Mouse (Mus musculus) midbrain, embryonic 14.5 days (tissue): Measurements from ENCODE around the gene Mob3b. TPM values are rescaled to one million over a fixed set of nuclear protein-coding genes. Genes with fewer than 3 reads are reported as not detected.
"Not testable (repeated sequence)": the region's sequence is repeated elsewhere in the genome, so short reads cannot be mapped to it uniquely, and the experiment has no call there.

ENCODE experiments used
- ATAC-seq: fragments of 200-750 bp; cut with Nextera tagmentation; 2 replicates; pipeline ENCODE4 v1.8.0; 2017; ENCODE audit warnings: moderate number of reproducible peaks, moderate library complexity; ENCODE audit not compliant: low FRiP score, low TSS enrichment
- DNase-seq: peaks from one replicate; pipeline ENCODE4 v3.0.0-alpha.2; 2015
- H3K27ac ChIP-seq: fragments of 300-500 bp; sonication (generic); replicated peaks from 2 replicates; pipeline ENCODE4 v1.5.1; 2014; ENCODE audit warnings: mild to moderate bottlenecking, low read depth, low read length, moderate library complexity
- H3K27me3 ChIP-seq: fragments of 300-500 bp; sonication (generic); 2 replicates; pipeline ENCODE4 v1.6.1; 2014; ENCODE audit warnings: low read length, control low read depth, mixed read lengths; ENCODE audit not compliant: control insufficient read depth, insufficient read depth
- H3K36me3 ChIP-seq: fragments of 300-500 bp; sonication (generic); 2 replicates; pipeline ENCODE4 v1.6.1; 2014; ENCODE audit warnings: low read length, control low read depth; ENCODE audit not compliant: control insufficient read depth, insufficient read depth
- H3K4me1 ChIP-seq: fragments of 300-500 bp; sonication (generic); 2 replicates; pipeline ENCODE4 v1.6.1; 2014; ENCODE audit warnings: mild to moderate bottlenecking, antibody characterized with exemption, low read length, control low read depth; ENCODE audit not compliant: control insufficient read depth, insufficient read depth
- H3K4me2 ChIP-seq: fragments of 300-500 bp; sonication (generic); 2 replicates; pipeline ENCODE4 v1.6.1; 2014; ENCODE audit warnings: mild to moderate bottlenecking, low read length, moderate library complexity
- H3K4me3 ChIP-seq: fragments of 300-500 bp; sonication (generic); replicated peaks from 2 replicates; pipeline ENCODE4 v1.5.1; 2014; ENCODE audit warnings: low read depth, low read length
- H3K9ac ChIP-seq: fragments of 300-500 bp; sonication (generic); replicated peaks from 2 replicates; pipeline ENCODE4 v1.6.1; 2014; ENCODE audit warnings: mild to moderate bottlenecking, low read length, moderate library complexity
- H3K9me3 ChIP-seq: fragments of 300-500 bp; sonication (generic); 2 replicates; pipeline ENCODE4 v1.6.1; 2016; ENCODE audit warnings: low read length, control low read depth, mixed read lengths; ENCODE audit not compliant: control insufficient read depth
- WGBS: fragments of 180-500 bp; shearing (Covaris S2); extraction: QIAGEN DNeasy Blood & Tissue Kit; methylation state at CpG from one replicate; pipeline ENCODE4 v1.1.7; 2014; 5-methylcytosine and 5-hydroxymethylcytosine counted together
- polyA plus RNA-seq: library from polyadenylated mRNA; unstranded; fragments of >200 nt; fragmentation: Nextera tagmentation; extraction: Ambion mirVana; gene quantifications from 2 replicates; pipeline ENCODE4 v1.2.1, GENCODE M21; 2014

Mob3b gene
- polyA plus RNA-seq, 1 experiment from 2014 or later: 5.5 TPM

DNA sequence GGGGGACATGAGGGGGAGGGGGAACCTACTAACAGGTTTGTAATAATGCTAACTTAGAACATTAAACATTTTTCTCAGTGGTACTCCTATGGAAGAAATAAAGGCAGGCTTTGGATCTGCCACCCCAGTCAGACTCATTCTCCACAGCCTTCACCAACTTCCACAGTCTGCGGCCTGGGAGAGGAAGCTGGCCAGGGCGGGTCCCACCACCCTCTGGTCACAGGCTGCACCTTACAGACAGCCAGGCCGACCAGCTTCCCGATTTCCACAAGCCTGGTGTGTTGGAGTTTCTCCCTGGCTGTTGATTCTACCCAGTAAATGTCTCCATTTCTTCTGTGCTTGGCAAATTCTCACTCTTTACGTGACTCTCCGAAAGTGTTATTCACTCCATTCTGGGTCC lies 197.8 kb downstream of the Mob3b start:
- Histone ChIP-seq H3K36me3 (no peaks in the 10 kb centered on the region), H3K9me3 (no peaks in the 10 kb centered on the region), H3K27ac (no peak overlapping the region), H3K9ac (no peak overlapping the region), H3K27me3 (no peaks in the 10 kb centered on the region), H3K4me2 (no peak overlapping the region), H3K4me1 (no peaks in the 10 kb centered on the region), H3K4me3 (no peak overlapping the region)
- no peak for DNase-seq
- no peak for ATAC-seq
- 85% methylated on average over 6 of the region's 6 CpGs for WGBS

DNA sequence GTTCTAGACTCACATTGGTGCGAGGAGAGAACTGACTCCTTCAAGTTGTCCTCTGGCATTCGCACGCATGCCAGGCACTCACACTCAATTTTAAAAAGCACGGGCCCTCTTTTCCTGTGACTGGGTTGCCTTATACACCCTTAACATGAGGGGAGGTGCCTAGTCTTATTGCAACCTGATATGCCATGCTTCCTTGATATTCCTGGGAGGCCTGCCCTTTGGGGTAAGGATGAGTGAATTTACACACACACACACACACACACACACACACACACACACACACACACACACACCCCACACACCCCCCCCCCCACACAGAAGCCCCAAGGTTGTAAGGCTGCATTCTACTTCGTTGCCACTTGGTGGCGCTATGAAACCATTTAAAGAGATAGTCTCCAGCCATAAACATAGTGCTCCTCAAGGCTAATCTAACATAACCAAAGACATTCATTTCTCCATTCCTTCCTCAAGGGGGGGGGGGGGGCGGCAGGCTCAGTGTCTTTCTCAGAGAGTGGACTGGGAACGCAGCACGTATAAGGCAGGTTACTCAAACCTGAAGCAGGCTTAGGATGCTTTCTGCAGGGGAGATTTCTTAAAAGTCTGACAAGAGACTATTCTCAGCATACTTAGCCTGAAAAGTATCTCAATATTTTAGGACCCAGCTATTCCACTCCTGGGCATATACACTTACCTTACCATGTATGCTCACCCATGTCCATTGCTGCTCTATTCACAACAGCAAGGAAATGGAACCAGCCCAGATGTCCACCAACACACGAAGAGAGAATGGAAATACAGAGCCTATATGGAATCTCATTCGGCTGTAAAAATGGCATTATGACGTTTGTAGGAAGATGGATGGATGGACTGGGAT lies 198.9 kb downstream of the Mob3b start:
- H3K36me3 ChIP-seq: no peaks in the 10 kb centered on the region
- no peak overlapping the region for H3K4me2 ChIP-seq
- no peaks in the 10 kb centered on the region for H3K9me3 ChIP-seq
- H3K4me1 ChIP-seq: no peaks in the 10 kb centered on the region
- H3K9ac ChIP-seq: no peak overlapping the region
- 48% methylated on average over 12 of the region's 12 CpGs for WGBS
- DNase-seq (peak; percentile 82), ATAC-seq (peak; percentile 43; the same call in 1 of the 2 replicates)
- H3K27me3 ChIP-seq: no peaks in the 10 kb centered on the region
- H3K27ac ChIP-seq: no peak overlapping the region
- H3K4me3 ChIP-seq: no peak overlapping the region

DNA sequence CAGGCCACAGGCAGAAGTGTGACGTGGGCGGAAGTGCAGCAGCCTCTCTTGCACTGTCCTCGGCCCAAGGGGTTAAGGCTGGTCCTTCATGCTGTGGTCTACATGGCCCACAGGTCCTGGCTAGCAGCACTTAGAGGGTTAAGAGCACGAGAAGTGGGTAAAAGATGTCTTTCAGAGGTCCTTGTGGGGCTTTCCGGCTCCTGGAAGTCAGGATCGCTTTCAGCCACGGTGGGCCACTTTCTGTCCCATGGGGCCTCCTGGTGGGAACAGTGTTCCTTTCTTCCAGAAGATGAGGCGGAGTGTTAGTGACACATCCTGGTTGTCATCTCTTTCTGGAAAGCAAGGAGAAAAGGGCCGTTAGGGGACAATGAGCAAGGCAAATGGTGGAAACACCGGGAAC lies 203.6 kb downstream of the Mob3b start:
- WGBS: 89% methylated on average over 10 of the region's 10 CpGs
- Histone ChIP-seq H3K4me3 (no peak overlapping the region), H3K4me1 (no peaks in the 10 kb centered on the region), H3K27ac (no peak overlapping the region), H3K36me3 (no peaks in the 10 kb centered on the region), H3K4me2 (no peak overlapping the region), H3K27me3 (no peaks in the 10 kb centered on the region), H3K9ac (no peak overlapping the region), H3K9me3 (no peaks in the 10 kb centered on the region)
- ATAC-seq: no peak
- DNase-seq: no peak

DNA sequence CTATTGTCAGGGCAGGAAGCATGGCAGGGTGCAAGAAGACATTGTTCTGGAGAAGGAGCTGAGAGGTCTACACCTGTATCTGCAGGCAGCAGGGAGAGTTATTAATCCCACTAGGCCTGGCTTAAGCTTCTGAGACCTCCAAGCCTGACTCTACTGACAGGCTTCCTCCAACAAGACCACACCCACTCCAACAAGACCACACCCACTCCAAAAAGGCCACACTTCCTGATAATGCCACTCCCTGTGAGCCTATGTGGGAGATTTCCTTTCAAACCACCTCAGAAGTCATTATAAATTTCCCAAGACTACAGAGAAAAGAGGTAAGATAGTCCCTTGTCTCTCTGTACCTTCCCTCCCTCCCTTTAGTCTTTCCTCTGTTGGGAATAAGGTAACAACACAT lies 210.1 kb downstream of the Mob3b start:
- no peaks in the 10 kb centered on the region for H3K27me3 ChIP-seq

DNA sequence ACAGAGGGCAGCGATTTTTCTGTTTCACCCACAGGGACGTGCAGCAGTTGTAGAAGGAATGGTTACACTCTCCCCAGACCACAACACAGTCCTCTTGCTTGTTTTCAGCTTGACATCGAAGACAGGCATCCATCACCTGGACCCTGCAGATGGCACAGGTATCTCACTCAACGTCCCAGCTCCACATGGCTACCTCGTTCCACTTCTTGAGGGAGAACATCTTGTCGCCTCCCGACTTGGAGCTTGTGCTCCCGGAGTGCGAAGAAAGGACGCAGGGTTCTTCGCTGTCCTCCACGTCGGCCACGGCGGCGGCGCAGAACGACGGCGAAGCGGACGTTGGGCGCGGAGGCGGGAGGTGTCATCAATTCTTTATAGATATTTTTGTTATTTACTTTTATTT lies 216.2 kb downstream of the Mob3b start:
- H3K36me3 ChIP-seq: no peaks in the 10 kb centered on the region
- no peaks in the 10 kb centered on the region for H3K9me3 ChIP-seq
- H3K4me1 ChIP-seq: no peaks in the 10 kb centered on the region
- H3K4me2 ChIP-seq: no peak overlapping the region
- ATAC-seq (no peak), DNase-seq (no peak)
- H3K27ac ChIP-seq: no peak overlapping the region
- H3K27me3 ChIP-seq: no peaks in the 10 kb centered on the region
- H3K9ac ChIP-seq: no peak overlapping the region
- H3K4me3 ChIP-seq: no peak overlapping the region
- 95% methylated on average over 25 of the region's 25 CpGs for WGBS

More for the DNA sequence above, 210.1 kb downstream of the Mob3b start:
- H3K36me3 ChIP-seq: no peaks in the 10 kb centered on the region
- H3K9ac ChIP-seq: no peak overlapping the region
- H3K4me1 ChIP-seq: no peaks in the 10 kb centered on the region
- no peak overlapping the region for H3K4me2 ChIP-seq
- H3K4me3 ChIP-seq: no peak overlapping the region
- no peak overlapping the region for H3K27ac ChIP-seq
- no peak for ATAC-seq
- DNase-seq: no peak
- no peaks in the 10 kb centered on the region for H3K9me3 ChIP-seq

DNA sequence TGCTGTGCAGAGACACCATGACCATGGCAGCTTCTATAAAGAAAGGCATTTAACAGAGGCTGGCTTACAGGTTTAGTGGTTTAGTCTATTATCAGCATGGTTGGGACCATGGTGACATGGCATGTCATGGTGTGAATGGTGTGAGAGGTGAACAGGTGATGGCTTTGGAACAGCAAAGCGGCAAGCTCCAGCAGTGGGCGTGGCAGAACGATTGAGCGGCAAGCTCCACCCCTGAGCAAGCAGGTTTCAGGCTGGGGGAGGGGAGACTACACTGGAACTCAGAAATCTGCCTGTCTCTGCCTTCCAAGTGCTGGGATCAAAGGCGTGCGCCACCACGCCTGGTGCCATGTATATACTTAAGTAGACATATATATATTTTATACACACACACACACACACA lies 228.9 kb downstream of the Mob3b start:
- H3K9me3 ChIP-seq, H3K4me1 ChIP-seq, DNase-seq, H3K27ac ChIP-seq, H3K4me3 ChIP-seq, H3K4me2 ChIP-seq, ATAC-seq, H3K9ac ChIP-seq, H3K36me3 ChIP-seq, H3K27me3 ChIP-seq: not testable (repeated sequence)
- 79% methylated on average over 7 of the region's 7 CpGs for WGBS

DNA sequence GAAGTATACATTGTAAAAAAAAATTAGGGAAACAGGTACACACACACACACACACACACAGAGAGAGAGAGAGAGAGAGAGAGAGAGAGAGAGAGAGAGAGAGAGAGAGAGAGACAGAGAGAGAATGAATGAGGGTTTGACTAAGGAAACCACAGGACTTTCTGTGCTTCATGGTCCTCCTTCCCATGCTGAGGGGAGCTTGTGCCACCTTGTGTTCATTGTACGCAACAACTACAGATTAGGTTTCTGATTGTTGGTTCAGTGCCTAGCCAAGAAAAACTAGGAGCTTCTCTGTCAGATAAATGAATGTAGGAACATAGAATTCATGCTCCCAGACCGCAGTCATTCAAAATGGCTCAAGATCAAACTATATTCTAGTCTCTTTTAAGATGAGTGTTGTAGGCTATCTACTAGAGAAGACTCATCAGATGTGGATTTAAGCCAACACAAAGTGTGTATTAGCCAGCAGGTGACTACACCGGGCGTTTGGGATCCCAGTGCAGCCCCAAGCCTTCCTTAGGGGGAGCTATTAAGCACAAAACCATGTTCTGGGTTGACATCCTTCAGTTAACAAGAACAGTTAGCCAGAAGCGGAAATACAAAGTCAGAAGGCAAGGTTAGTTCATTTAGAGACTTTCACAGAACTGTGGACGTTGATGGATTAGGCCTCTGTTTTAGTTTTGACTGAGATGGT lies 235.0 kb downstream of the Mob3b start:
- Histone ChIP-seq H3K27ac (no peak overlapping the region), H3K36me3 (no peaks in the 10 kb centered on the region), H3K4me2 (no peak overlapping the region), H3K4me3 (no peak overlapping the region), H3K9me3 (no peaks in the 10 kb centered on the region), H3K9ac (no peak overlapping the region), H3K27me3 (no peaks in the 10 kb centered on the region), H3K4me1 (no peaks in the 10 kb centered on the region)
- peak; percentile 86 for DNase-seq
- WGBS: 70% methylated on average over 6 of the region's 6 CpGs
- no peak for ATAC-seq

DNA sequence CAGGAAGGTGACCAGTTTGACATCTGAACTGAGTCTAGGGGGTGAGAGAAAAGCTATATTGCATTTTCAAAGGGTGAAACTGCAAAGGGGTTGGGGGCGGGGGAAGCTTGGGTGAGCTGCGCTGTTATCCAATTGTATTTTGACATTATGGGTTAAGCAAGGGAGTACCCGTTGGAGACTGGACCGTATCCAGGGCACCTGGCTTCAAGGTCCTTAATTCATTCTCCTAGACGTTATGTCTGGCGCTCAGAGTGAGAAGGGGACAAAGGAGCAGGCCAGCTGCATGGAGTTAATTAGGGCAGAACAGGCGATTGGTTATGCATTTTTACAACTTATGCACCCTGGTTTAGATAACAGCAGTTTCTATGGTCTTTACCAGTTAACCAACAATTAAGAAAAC lies 239.9 kb downstream of the Mob3b start:
- no peaks in the 10 kb centered on the region for H3K36me3 ChIP-seq
- no peak overlapping the region for H3K9ac ChIP-seq
- H3K9me3 ChIP-seq: no peaks in the 10 kb centered on the region
- H3K4me1 ChIP-seq: no peaks in the 10 kb centered on the region
- H3K4me2 ChIP-seq: no peak overlapping the region
- H3K27me3 ChIP-seq: no peaks in the 10 kb centered on the region
- DNase-seq: no peak
- no peak overlapping the region for H3K4me3 ChIP-seq
- no peak for ATAC-seq
- 53% methylated on average over 7 of the region's 7 CpGs for WGBS
- no peak overlapping the region for H3K27ac ChIP-seq

DNA sequence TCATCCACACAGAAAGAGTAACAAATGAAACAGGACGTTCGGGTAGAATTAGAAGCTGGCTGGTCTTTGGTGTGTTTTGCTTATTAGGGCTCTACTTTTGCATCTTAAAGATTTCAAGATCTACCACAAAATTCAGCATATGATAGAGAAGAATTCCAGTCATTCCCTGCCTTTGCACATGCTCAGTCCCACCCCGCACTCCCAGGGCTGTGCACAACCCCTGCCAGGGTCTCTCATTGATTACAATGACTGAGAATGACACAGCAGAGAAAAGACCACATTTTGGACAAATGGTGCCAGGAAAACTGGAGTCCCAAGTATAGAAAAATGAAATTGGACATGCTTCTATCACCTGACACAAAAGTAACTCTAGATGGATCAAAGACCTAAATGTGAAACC lies 245.1 kb downstream of the Mob3b start:
- H3K36me3 ChIP-seq: no peaks in the 10 kb centered on the region
- H3K9me3 ChIP-seq: no peaks in the 10 kb centered on the region
- H3K4me3 ChIP-seq: no peak overlapping the region
- no peak overlapping the region for H3K9ac ChIP-seq
- ATAC-seq (no peak), DNase-seq (no peak)
- no peak overlapping the region for H3K27ac ChIP-seq
- no peak overlapping the region for H3K4me2 ChIP-seq
- no peaks in the 10 kb centered on the region for H3K4me1 ChIP-seq
- H3K27me3 ChIP-seq: no peaks in the 10 kb centered on the region
- WGBS: 89% methylated on average over 3 of the region's 3 CpGs
